Mouse (Mus musculus): ENCODE results near the gene Uqcrc2.

Gene Uqcrc2

DNA sequence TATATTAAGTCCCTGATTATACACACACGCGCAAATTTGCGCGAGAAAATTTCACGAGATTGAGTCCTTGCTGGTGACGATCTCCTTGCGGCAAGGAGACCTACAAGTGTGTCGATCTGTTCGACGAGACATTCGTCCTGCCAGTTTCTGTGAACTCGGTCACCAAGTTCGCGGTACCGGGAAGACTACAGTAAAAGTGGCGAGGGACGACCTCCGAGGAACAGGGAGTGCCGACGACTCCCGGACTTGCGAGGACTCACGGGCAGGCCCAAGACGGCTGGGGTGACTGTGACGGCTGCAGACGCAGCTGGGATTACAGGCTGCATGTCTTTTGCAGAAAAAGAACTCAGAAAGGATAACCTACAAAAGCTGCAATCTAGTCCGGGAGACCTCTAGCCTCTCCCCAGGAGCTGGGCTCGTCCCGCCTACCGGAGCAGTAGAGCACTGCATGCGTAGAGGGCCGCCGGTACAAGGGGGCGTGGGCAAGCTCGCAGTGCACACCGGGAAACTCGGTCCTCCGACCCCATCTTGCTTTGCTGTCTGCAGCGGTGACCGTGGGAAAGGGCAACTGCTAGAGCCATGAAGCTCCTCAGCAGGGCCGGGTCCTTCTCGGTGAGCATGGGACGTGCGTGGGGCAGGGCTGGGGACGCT is at the start of gene Uqcrc2:
Gene Uqcrc2, plus strand, starts transcription at position 466 of the 651 bp plus-strand sequence.
- peak; percentile 84 to 90 for DNase-seq (ENCODE audit: low spot score in 2 of 2)

DNA sequence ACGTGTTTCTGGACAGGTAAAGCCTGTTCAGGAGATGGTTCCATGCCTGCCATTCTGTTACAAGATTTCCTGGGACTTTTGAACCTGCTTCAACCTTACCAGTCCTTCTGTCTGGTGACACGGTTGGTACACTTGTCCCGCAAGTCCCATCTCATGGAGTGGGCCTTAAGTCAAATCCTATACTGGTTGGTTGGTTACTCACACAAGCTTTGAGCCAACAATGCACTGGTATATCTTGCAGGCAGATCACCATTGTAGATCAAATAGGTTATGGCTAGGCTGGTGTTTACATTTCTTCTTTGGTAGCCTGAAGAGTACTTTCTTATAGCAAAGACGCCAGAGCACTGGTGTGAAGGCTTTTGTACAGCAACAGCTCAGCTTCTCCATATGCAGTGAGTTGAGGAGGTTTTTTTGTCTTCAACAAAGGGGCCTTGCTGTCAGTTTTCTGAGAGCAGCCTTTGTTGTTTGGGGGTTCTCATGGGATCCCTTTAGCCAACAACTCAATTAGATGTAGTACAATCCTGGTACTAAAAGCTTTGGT is 37.7 kb upstream of the Uqcrc2 start:
- no peak for DNase-seq (ENCODE audit: low spot score in 2 of 2)

- peak in 1 of 2 experiments; percentile 12 for DNase-seq (ENCODE audit: low spot score in 2 of 2)
Observed at GRCm38 (mm10) chr7:120597744-120598243, 37.2 kb upstream of the Uqcrc2 start.

GRCm38 (mm10) chr7:120598355-120598754 is 36.6 kb upstream of the Uqcrc2 start:
- no peak for DNase-seq (ENCODE audit: low spot score in 2 of 2)

- no peak for DNase-seq (ENCODE audit: low spot score in 2 of 2)
Observed at GRCm38 (mm10) chr7:120620075-120620771, 14.8 kb upstream of the Uqcrc2 start.

- no peak for DNase-seq (ENCODE audit: low spot score in 2 of 2)
Observed at GRCm38 (mm10) chr7:120620841-120621240, 14.1 kb upstream of the Uqcrc2 start.

DNA sequence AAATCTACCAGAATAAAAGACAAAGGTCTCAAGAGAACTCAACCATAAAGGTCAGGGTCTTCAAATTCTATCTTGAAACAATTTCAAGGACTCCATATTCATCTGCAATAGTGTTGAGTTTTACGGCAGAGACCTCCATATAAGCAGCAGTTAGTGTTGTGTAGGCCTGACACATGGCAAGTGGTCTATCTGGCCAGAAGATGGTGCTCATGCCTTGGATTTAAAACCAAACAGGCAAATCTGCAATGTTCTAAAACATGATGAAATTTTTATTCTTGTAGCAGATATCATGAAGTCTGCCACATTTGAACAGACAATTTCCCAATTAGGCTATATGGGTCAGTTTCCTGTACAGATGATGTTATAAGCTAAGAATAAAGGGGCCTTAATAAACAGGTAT is 2.5 kb upstream of the Uqcrc2 start:
- peak in 1 of 2 experiments; percentile 19 for DNase-seq (ENCODE audit: low spot score in 2 of 2)

DNA sequence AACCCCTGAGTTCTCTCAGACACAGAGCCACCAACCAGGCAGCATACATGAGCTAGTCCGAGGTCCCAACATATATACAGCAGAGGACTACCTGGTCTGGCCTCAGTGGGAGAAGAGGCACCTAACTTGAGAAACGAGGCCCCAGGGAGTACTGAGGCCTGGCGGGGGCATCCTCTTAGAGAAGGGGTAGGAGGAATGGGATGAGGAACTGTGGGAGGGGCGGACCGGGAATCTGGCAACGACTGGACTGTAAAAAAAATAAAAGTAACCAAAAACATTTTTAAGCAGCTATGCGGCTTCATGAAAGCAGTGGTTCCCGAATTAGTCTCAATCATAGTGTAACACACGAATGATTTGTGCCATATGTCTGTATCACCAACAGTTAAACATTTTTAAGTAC is 675 bp upstream of the Uqcrc2 start:
- peak in 1 of 2 experiments; percentile 17 for DNase-seq (ENCODE audit: low spot score in 2 of 2)

- no peak for DNase-seq (ENCODE audit: low spot score in 2 of 2)
Observed at GRCm38 (mm10) chr7:120635362-120635781, 396 bp downstream of the Uqcrc2 start.

- peak in 1 of 2 experiments; percentile 16 for DNase-seq (ENCODE audit: low spot score in 2 of 2)
Observed at GRCm38 (mm10) chr7:120635821-120636220, 845 bp downstream of the Uqcrc2 start.

GRCm38 (mm10) chr7:120643217-120643616 is 8.2 kb downstream of the Uqcrc2 start:
- DNase-seq (ENCODE audit: low spot score in 2 of 2), result no peak

GRCm38 (mm10) chr7:120647849-120648248 is 12.9 kb downstream of the Uqcrc2 start:
- DNase-seq (ENCODE audit: low spot score in 2 of 2), result no peak

DNA sequence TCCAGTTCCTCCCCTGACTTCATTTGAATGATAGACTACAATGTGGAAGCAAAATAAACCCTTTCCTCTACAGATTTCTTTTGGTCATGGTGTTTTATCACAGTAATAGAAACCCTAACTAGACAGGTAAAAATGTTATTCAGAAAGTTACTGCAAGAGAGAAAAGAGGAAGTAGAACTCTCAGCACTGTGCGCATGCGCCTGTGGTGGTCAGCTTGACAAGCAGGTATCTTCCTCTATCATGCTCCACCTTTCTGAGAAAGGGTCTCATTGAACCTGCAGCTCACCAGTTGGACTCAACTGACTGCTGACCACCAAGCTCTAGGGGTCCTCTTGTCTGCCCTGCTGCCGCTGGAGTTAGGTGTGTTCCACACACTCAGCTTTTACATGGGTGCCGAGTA is 27.1 kb downstream of the Uqcrc2 start:
- DNase-seq (ENCODE audit: low spot score in 2 of 2), result peak in 1 of 2 experiments; percentile 62

DNA sequence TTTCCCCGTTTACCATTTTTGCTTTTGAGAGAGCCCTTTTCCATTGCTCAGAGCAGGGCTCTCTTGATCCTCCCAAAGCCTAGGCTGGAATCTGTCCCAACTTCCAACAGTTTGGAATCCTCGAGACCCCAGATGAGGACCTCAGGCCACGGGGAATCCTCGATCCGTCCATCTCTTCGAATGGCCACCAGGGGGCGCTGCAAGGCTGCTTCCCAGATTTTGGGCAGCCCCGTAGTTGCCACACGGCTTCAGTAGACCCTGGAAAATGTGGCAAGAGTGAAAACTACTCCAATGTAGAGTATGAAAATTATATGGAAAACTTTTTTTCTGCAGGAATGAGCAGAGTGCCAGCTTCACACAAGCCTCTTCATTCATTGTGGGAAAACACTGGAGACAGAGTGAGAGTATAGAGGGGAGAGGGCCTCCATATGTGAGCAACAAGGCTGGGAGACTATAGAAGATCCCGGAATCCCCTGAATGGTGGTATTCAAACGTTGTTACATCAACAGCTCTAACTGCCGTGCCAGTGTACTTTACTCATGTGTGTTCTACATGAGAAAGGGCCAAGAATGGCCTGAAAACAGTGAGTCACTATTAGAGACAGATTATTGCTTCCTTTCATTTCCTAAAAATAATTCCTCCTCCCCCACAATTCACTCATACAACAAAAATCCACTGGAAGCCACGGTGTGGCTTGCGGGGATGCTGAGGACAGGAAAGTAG is 35.3 kb downstream of the Uqcrc2 start, which contains the start of gene Pdzd9:
Gene Pdzd9, minus strand, starts transcription at position 191 of the 723 bp plus-strand sequence.
- DNase-seq (ENCODE audit: low spot score in 2 of 2), result peak; percentile 65 to 82

- DNase-seq (ENCODE audit: low spot score in 2 of 2), result no peak
Observed at GRCm38 (mm10) chr7:120671271-120671670, 36.3 kb downstream of the Uqcrc2 start.

DNA sequence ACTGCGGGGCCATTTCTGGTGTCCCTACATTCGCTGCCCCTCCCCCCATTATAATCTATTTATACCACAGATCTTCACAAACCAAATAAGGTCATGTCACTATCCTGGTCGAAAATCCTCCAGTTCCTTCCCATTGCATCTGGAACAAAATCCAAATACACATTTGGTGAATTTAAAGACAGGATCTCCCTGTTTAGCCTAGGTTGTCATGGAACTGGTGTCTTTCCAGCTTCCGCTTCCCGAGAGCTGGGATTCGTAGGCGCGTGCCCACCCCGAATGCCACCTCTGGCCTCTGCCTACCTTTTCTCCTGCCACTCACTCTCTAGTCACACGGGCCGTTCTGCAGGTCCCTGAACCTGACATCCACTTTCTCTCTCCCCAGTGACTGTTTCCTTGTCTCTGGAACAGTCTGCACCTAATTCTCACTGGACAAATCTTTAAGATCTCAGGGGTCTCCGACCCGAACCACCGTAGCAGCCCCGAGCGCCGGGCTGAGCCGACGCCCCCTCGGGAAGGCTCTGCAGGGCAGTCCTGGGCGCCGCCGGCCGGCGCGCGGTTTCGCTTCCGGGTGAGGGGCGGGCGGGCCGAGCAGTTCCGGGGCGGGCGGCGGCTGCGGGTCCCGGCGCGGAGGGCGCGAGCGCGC is 42.1 kb downstream of the Uqcrc2 start, which contains the start of gene Mosmo:
Gene Mosmo, plus strand, starts transcription at position 618 of the 643 bp plus-strand sequence.
- peak; percentile 68 to 82 for DNase-seq (ENCODE audit: low spot score in 2 of 2)

DNA sequence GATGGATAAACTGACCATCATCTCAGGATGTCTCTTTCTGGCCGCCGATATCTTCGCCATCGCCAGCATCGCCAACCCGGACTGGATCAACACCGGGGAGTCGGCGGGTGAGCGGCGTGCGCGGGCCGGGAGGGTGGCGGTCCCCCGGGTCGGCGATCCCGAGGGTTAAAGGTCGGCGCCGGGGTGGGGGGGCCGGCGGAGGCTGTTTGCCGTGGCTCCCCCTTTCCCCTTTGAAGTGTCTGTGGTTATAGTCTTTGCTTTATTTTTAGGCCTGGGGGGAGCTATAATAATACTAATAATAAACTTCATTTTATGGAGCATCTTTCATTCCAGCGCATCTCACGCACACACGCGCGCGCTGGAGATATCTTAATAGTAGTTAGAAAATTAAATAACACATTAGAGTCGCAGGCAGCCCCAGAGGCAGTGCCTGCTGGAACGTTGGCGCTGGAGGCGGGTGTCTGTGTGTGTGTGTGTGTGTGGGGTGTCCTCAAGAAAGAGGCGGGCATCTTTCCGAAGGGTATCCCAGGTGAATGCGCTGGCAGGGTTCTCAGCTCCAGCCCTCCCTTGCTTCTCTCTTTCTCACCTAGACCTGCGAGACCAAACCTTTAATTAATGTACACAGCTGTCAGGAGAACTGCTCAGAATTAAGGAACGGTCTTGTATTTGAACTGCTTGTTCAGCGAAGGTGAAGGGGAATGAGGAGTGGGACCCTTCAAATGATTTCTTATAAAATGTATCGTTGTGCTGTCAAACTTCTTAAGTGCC is 43.0 kb downstream of the Uqcrc2 start:
- peak; percentile 54 to 62 for DNase-seq (ENCODE audit: low spot score in 2 of 2)

GRCm38 (mm10) chr7:120679023-120679422 is 44.0 kb downstream of the Uqcrc2 start:
- DNase-seq (ENCODE audit: low spot score in 2 of 2), result no peak

DNA sequence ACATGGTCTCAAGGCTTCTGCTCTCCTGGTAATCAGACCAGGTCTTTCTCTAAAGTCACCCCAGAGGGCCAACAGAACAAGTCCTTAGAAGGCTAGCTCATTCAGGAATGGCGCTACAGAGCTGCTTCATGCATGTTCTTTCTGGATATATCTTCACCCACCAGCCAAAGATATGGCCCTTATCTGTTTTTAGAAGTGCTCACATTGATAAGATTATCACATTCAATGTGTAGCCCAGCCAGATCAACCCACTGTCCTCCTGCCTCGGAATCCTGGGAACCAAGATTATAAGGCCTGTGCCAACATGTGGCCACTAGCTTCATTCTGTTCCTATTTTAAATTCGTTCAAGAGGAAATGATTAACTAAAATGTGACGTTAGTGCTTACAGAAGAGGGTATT is 47.0 kb downstream of the Uqcrc2 start:
- DNase-seq (ENCODE audit: low spot score in 2 of 2), result no peak

- no peak for DNase-seq (ENCODE audit: low spot score in 2 of 2)
Observed at GRCm38 (mm10) chr7:120684731-120685161, 49.8 kb downstream of the Uqcrc2 start.
